Mouse (Mus musculus) myocyte (in vitro differentiated cells): ENCODE measurements around the gene Avp. TPM values are rescaled to one million over a fixed set of nuclear protein-coding genes. Genes with fewer than 3 reads are reported as not detected.

Experiments
- H3K27me3 ChIP-seq: one replicate; pipeline ENCODE4 v1.6.1; 2011; ENCODE audit not compliant: control insufficient read depth, insufficient read depth, insufficient read length
- H3K36me3 ChIP-seq: one replicate; pipeline ENCODE4 v1.6.1; 2011; ENCODE audit not compliant: control insufficient read depth, insufficient read depth
- H3K4me2 ChIP-seq: one replicate; pipeline ENCODE4 v1.6.1; 2011; ENCODE audit warnings: low read depth, control low read depth
- H3K4me3 ChIP-seq: one replicate; pipeline ENCODE4 v1.5.1; 2011; ENCODE audit warnings: mild to moderate bottlenecking, control low read depth, moderate library complexity
- H3K79me2 ChIP-seq: one replicate; pipeline ENCODE4 v1.6.1; 2011; ENCODE audit not compliant: control insufficient read depth, insufficient read depth
- H3ac ChIP-seq: one replicate; pipeline ENCODE4 v1.6.1; 2011; ENCODE audit not compliant: control insufficient read depth, insufficient read length
- CEBPB ChIP-seq: IDR thresholded peaks from 2 replicates; pipeline ENCODE4 v1.6.1; 2011; ENCODE audit warnings: mild to moderate bottlenecking, moderate library complexity; ENCODE audit not compliant: poor library complexity, insufficient read depth, severe bottlenecking
- E2F4 ChIP-seq: IDR thresholded peaks from one replicate; pipeline ENCODE4 v1.6.1; 2011; ENCODE audit warnings: mild to moderate bottlenecking, control low read depth, moderate library complexity; ENCODE audit not compliant: insufficient read depth
- MAX ChIP-seq: IDR thresholded peaks from one replicate; pipeline ENCODE4 v1.6.1; 2011; ENCODE audit warnings: low read depth, mild to moderate bottlenecking, control low read depth
- MYOD1 ChIP-seq, 3 experiments: IDR thresholded peaks; one replicate each; pipeline ENCODE4 v1.6.1; 2011; ENCODE audit warnings: control low read depth in 2 of 3, low read depth in 2 of 3, mild to moderate bottlenecking in 2 of 3, moderate library complexity in 1 of 3; ENCODE audit not compliant: insufficient read length in 2 of 3, control insufficient read depth in 1 of 3
- MYOG ChIP-seq, 3 experiments: IDR thresholded peaks; one replicate each; pipeline ENCODE4 v1.6.1; 2011; ENCODE audit warnings: control low read depth in 2 of 3, low read depth in 2 of 3, mild to moderate bottlenecking in 2 of 3; ENCODE audit not compliant: insufficient read length in 2 of 3, control insufficient read depth in 1 of 3, insufficient read depth in 1 of 3
- POLR2A ChIP-seq: IDR thresholded peaks from one replicate; pipeline ENCODE4 v1.6.1; 2011; ENCODE audit warnings: low read depth, mild to moderate bottlenecking, control low read depth, moderate library complexity; ENCODE audit not compliant: insufficient read length
- POLR2AphosphoS2 ChIP-seq: IDR thresholded peaks from one replicate; pipeline ENCODE4 v1.6.1; 2011; ENCODE audit warnings: low read depth, control low read depth; ENCODE audit not compliant: insufficient read length
- REST ChIP-seq: IDR thresholded peaks from one replicate; pipeline ENCODE4 v1.6.1; 2011; ENCODE audit warnings: mild to moderate bottlenecking, control low read depth, moderate library complexity; ENCODE audit not compliant: insufficient read depth, insufficient read length
- SRF ChIP-seq: IDR thresholded peaks from one replicate; pipeline ENCODE4 v1.6.1; 2011; ENCODE audit warnings: low read depth; ENCODE audit not compliant: control insufficient read depth, insufficient read length
- TCF12 ChIP-seq: IDR thresholded peaks from one replicate; pipeline ENCODE4 v1.6.1; 2011; ENCODE audit warnings: mild to moderate bottlenecking, control low read depth; ENCODE audit not compliant: poor library complexity, insufficient read depth, severe bottlenecking
- TCF3 ChIP-seq: IDR thresholded peaks from one replicate; pipeline ENCODE4 v1.6.1; 2011; ENCODE audit warnings: low read depth, control low read depth; ENCODE audit not compliant: insufficient read length
- USF1 ChIP-seq: IDR thresholded peaks from one replicate; pipeline ENCODE4 v1.6.1; 2011; ENCODE audit warnings: low read depth, mild to moderate bottlenecking, control low read depth, moderate library complexity
- polyA plus RNA-seq: library from polyadenylated mRNA; unstranded; fragments of >200 nt; fragmentation: generic; extraction: Trizol; gene quantifications from one replicate; pipeline ENCODE4 v1.2.1, GENCODE M21; 2012; ENCODE audit warnings: missing spikeins

Gene Avp
- polyA plus RNA-seq, 1 experiment = not detected

GRCm38 (mm10) chr2:130613091-130613490 lies 30.7 kb upstream of the Avp start:
- peaks cover 31% of the 10 kb centered on the region for H3K36me3 ChIP-seq
- no peak for TF ChIP-seq E2F4
- no peak for TF ChIP-seq USF1
- TF ChIP-seq MYOG (IDR thresholded peaks at IDR 0.05; ENCODE audit: control insufficient read depth in 1 of 3, insufficient read depth in 1 of 3, insufficient read length in 2 of 3, low read depth in 2 of 3) = no peak
- no peak for TF ChIP-seq REST
- H3ac ChIP-seq = no peak overlapping the region
- no peak overlapping the region for H3K4me3 ChIP-seq
- no peaks in the 10 kb centered on the region for H3K27me3 ChIP-seq
- no peak overlapping the region for H3K4me2 ChIP-seq
- no peaks in the 10 kb centered on the region for H3K79me2 ChIP-seq

- H3K79me2 ChIP-seq = no peaks in the 10 kb centered on the region
- H3ac ChIP-seq = no peak overlapping the region
- peaks cover 31% of the 10 kb centered on the region for H3K36me3 ChIP-seq
- H3K4me2 ChIP-seq = no peak overlapping the region
- H3K27me3 ChIP-seq = no peaks in the 10 kb centered on the region
- TF ChIP-seq REST = no peak
- no peak for TF ChIP-seq USF1
- TF ChIP-seq E2F4 = no peak
- no peak for TF ChIP-seq MAX
- TF ChIP-seq MYOG (IDR thresholded peaks at IDR 0.05; ENCODE audit: control insufficient read depth in 1 of 3, insufficient read depth in 1 of 3, insufficient read length in 2 of 3, low read depth in 2 of 3) = no peak
- TF ChIP-seq SRF = no peak
- no peak for TF ChIP-seq POLR2A
- TF ChIP-seq TCF12 = no peak
- no peak for TF ChIP-seq POLR2AphosphoS2
- TF ChIP-seq TCF3 = no peak
- TF ChIP-seq CEBPB = no peak
- TF ChIP-seq MYOD1 (IDR thresholded peaks at IDR 0.05; ENCODE audit: control insufficient read depth in 1 of 3, insufficient read length in 2 of 3, low read depth in 2 of 3) = no peak
- H3K4me3 ChIP-seq = no peak overlapping the region
Observed at GRCm38 (mm10) chr2:130602195-130602594, 19.8 kb upstream of the Avp start.

- Histone ChIP-seq H3ac (no peak overlapping the region), H3K27me3 (no peaks in the 10 kb centered on the region), H3K4me3 (no peak overlapping the region), H3K79me2 (no peaks in the 10 kb centered on the region), H3K4me2 (no peak overlapping the region), H3K36me3 (peaks cover 34% of the 10 kb centered on the region)
- TF ChIP-seq TCF12 (no peak), TCF3 (no peak), MAX (no peak), E2F4 (no peak)
Observed at GRCm38 (mm10) chr2:130598399-130598798, 16.0 kb upstream of the Avp start.

- no peak overlapping the region for H3K4me2 ChIP-seq
- H3K4me3 ChIP-seq = no peak overlapping the region
- H3K27me3 ChIP-seq = no peaks in the 10 kb centered on the region
- no peaks in the 10 kb centered on the region for H3K79me2 ChIP-seq
- H3ac ChIP-seq = no peak overlapping the region
- H3K36me3 ChIP-seq = peaks cover 34% of the 10 kb centered on the region
- TF ChIP-seq TCF12 (no peak), MYOG (IDR thresholded peaks at IDR 0.05; ENCODE audit: control insufficient read depth in 1 of 3, insufficient read depth in 1 of 3, insufficient read length in 2 of 3, low read depth in 2 of 3) (no peak), E2F4 (no peak), CEBPB (no peak), POLR2AphosphoS2 (no peak), TCF3 (no peak), REST (no peak), MAX (no peak), POLR2A (no peak), MYOD1 (IDR thresholded peaks at IDR 0.05; ENCODE audit: control insufficient read depth in 1 of 3, insufficient read length in 2 of 3, low read depth in 2 of 3) (no peak), SRF (no peak), USF1 (no peak)
Observed at GRCm38 (mm10) chr2:130597601-130598010, 15.3 kb upstream of the Avp start.

GRCm38 (mm10) chr2:130595596-130595995 lies 13.2 kb upstream of the Avp start:
- Histone ChIP-seq H3K36me3 (peaks cover 20% of the 10 kb centered on the region), H3ac (no peak overlapping the region), H3K4me2 (no peak overlapping the region), H3K4me3 (no peak overlapping the region), H3K79me2 (no peaks in the 10 kb centered on the region), H3K27me3 (no peaks in the 10 kb centered on the region)
- TF ChIP-seq TCF3 = no peak
- TF ChIP-seq E2F4 = no peak
- no peak for TF ChIP-seq SRF
- no peak for TF ChIP-seq MYOG (IDR thresholded peaks at IDR 0.05; ENCODE audit: control insufficient read depth in 1 of 3, insufficient read depth in 1 of 3, insufficient read length in 2 of 3, low read depth in 2 of 3)
- no peak for TF ChIP-seq MYOD1 (IDR thresholded peaks at IDR 0.05; ENCODE audit: control insufficient read depth in 1 of 3, insufficient read length in 2 of 3, low read depth in 2 of 3)
- no peak for TF ChIP-seq REST
- TF ChIP-seq POLR2A = no peak
- no peak for TF ChIP-seq CEBPB
